Mouse (Mus musculus) brain, embryonic 14.5 days (tissue): Measurements from ENCODE around the gene Gm364.

ENCODE experiments used
- CTCF ChIP-seq: fragments of 200-500 bp; IDR thresholded peaks from 2 replicates; pipeline ENCODE4 v1.5.1; 2012; ENCODE audit warnings: inconsistent platforms, mild to moderate bottlenecking, moderate library complexity, borderline replicate concordance; ENCODE audit not compliant: insufficient read depth, insufficient read length; ENCODE audit errors: extremely low read depth
- POLR2A ChIP-seq: fragments of 200-500 bp; IDR thresholded peaks from 2 replicates; pipeline ENCODE4 v1.6.1; 2012; ENCODE audit warnings: mild to moderate bottlenecking, inconsistent platforms, borderline replicate concordance; ENCODE audit not compliant: poor library complexity, insufficient read depth, insufficient read length, severe bottlenecking; ENCODE audit errors: extremely low read depth

- TF ChIP-seq POLR2A (no peak), CTCF (no peak)
Measured at GRCm38 (mm10) chrX:57364891-57365569, 43.9 kb upstream of the Gm364 start.
